Mouse (Mus musculus) MEL (cell line): Measurements from ENCODE around the gene Agbl1. TPM values are rescaled to one million over a fixed set of nuclear protein-coding genes. Genes with fewer than 3 reads are reported as not detected.

ENCODE experiments used
- DNase-seq: peaks from one replicate; pipeline ENCODE4 v3.0.0; 2011; ENCODE audit warnings: low read depth, low spot score
- H3K27ac ChIP-seq: 2 replicates; pipeline ENCODE4 v1.5.1; 2012; ENCODE audit warnings: low read depth, mild to moderate bottlenecking, control low read depth, low read length, moderate library complexity; ENCODE audit not compliant: control insufficient read depth
- H3K27me3 ChIP-seq, 2 experiments: fragments of 150-350 bp in 1 of 2; sonication (generic) in 1 of 2; 2 replicates each; pipeline ENCODE4 v1.6.1; 2012; ENCODE audit warnings: low read length in 2 of 2, mild to moderate bottlenecking in 2 of 2, improper control_type of control experiment in 1 of 2, moderate library complexity in 1 of 2; ENCODE audit not compliant: insufficient read depth in 2 of 2, control insufficient read depth in 1 of 2
- H3K36me3 ChIP-seq, 2 experiments: 2 replicates each; pipeline ENCODE4 v1.6.1; 2012 to 2014; ENCODE audit warnings: low read length in 2 of 2, improper control_type of control experiment in 1 of 2, inconsistent platforms in 1 of 2, mild to moderate bottlenecking in 1 of 2; ENCODE audit not compliant: insufficient read depth in 2 of 2, control insufficient read depth in 1 of 2
- H3K4me1 ChIP-seq, 2 experiments: fragments of 150-350 bp in 1 of 2; sonication (generic) in 1 of 2; 2 replicates each; pipeline ENCODE4 v1.6.1; 2012; ENCODE audit warnings: low read length in 2 of 2, improper control_type of control experiment in 1 of 2, mild to moderate bottlenecking in 1 of 2; ENCODE audit not compliant: insufficient read depth in 2 of 2, control insufficient read depth in 1 of 2
- H3K4me3 ChIP-seq, 2 experiments: fragments of 150-350 bp in 1 of 2; sonication (generic) in 1 of 2; 2 replicates each; pipeline ENCODE4 v1.5.1; 2012; ENCODE audit warnings: low read depth in 2 of 2, low read length in 2 of 2, mild to moderate bottlenecking in 2 of 2, moderate library complexity in 2 of 2, control low read depth in 1 of 2, improper control_type of control experiment in 1 of 2; ENCODE audit not compliant: control insufficient read depth in 1 of 2, insufficient read depth in 1 of 2
- H3K79me2 ChIP-seq: 2 replicates; pipeline ENCODE4 v1.6.1; 2012; ENCODE audit warnings: mild to moderate bottlenecking, low read length, moderate library complexity; ENCODE audit not compliant: control insufficient read depth, poor library complexity, insufficient read depth
- H3K9ac ChIP-seq: 2 replicates; pipeline ENCODE4 v1.6.1; 2012; ENCODE audit warnings: low read depth, mild to moderate bottlenecking, control low read depth, low read length, moderate library complexity; ENCODE audit not compliant: control insufficient read depth, poor library complexity, severe bottlenecking
- H3K9me3 ChIP-seq: fragments of 150-350 bp; sonication (generic); replicated peaks from 2 replicates; pipeline ENCODE4 v1.6.1; 2012; ENCODE audit warnings: mild to moderate bottlenecking, low read length, improper control_type of control experiment, moderate library complexity; ENCODE audit not compliant: insufficient read depth
- CHD1 ChIP-seq: IDR thresholded peaks from 2 replicates; pipeline ENCODE4 v1.6.1; 2012; ENCODE audit warnings: low read depth, mild to moderate bottlenecking, inconsistent platforms, low read length, improper control_type of control experiment
- CHD2 ChIP-seq: IDR thresholded peaks from 2 replicates; pipeline ENCODE4 v1.6.1; 2011; ENCODE audit warnings: low read length, improper control_type of control experiment
- CTCF ChIP-seq, 3 experiments: IDR thresholded peaks in 2 of 3; conservative IDR thresholded peaks in 1 of 3; 2 replicates each; pipeline ENCODE4 v1.5.1; 2011 to 2012; ENCODE audit warnings: low read length in 3 of 3, low read depth in 2 of 3, mild to moderate bottlenecking in 2 of 3, improper control_type of control experiment in 1 of 3, inconsistent platforms in 1 of 3, mixed read lengths in 1 of 3, moderate library complexity in 1 of 3; ENCODE audit not compliant: control insufficient read depth in 1 of 3, insufficient read depth in 1 of 3, poor library complexity in 1 of 3, severe bottlenecking in 1 of 3
- GABPA ChIP-seq: IDR thresholded peaks from 2 replicates; pipeline ENCODE4 v1.6.1; 2012; ENCODE audit warnings: low read depth, mild to moderate bottlenecking, inconsistent platforms, low read length, improper control_type of control experiment, moderate library complexity
- GATA1 ChIP-seq: IDR thresholded peaks from 2 replicates; pipeline ENCODE4 v1.6.1; 2011; ENCODE audit warnings: low read depth, low read length, improper control_type of control experiment
- HCFC1 ChIP-seq: IDR thresholded peaks from 2 replicates; pipeline ENCODE4 v1.6.1; 2012; ENCODE audit warnings: low read depth, mild to moderate bottlenecking, inconsistent platforms, low read length, improper control_type of control experiment, moderate library complexity
- KAT2A ChIP-seq: conservative IDR thresholded peaks from 2 replicates; pipeline ENCODE4 v1.6.1; 2012; ENCODE audit warnings: low read depth, low read length, improper control_type of control experiment, inconsistent platforms
- MAX ChIP-seq: IDR thresholded peaks from 2 replicates; pipeline ENCODE4 v1.6.1; 2011; ENCODE audit warnings: low read length, improper control_type of control experiment
- MAZ ChIP-seq: IDR thresholded peaks from 2 replicates; pipeline ENCODE4 v1.6.1; 2012; ENCODE audit warnings: low read depth, mild to moderate bottlenecking, inconsistent platforms, low read length, improper control_type of control experiment
- MEF2A ChIP-seq: IDR thresholded peaks from 2 replicates; pipeline ENCODE4 v1.6.1; 2014; ENCODE audit warnings: low read depth, mild to moderate bottlenecking, inconsistent platforms, low read length, improper control_type of control experiment; ENCODE audit not compliant: poor library complexity, insufficient replicate concordance, severe bottlenecking; ENCODE audit errors: extremely low read depth
- MXI1 ChIP-seq: IDR thresholded peaks from 2 replicates; pipeline ENCODE4 v1.6.1; 2011; ENCODE audit warnings: mild to moderate bottlenecking, low read depth, low read length, improper control_type of control experiment
- MYB ChIP-seq: IDR thresholded peaks from 2 replicates; pipeline ENCODE4 v1.6.1; 2011; ENCODE audit warnings: mild to moderate bottlenecking, low read depth, low read length, improper control_type of control experiment
- MYC ChIP-seq: IDR thresholded peaks from 2 replicates; pipeline ENCODE4 v1.6.1; 2011; ENCODE audit warnings: low read depth, mild to moderate bottlenecking, low read length, improper control_type of control experiment, moderate library complexity
- NELFE ChIP-seq: IDR thresholded peaks from 2 replicates; pipeline ENCODE4 v1.6.1; 2011; ENCODE audit warnings: low read depth, low read length, improper control_type of control experiment
- POLR2A ChIP-seq, 2 experiments: IDR thresholded peaks; 2 replicates each; pipeline ENCODE4 v1.6.1; 2011 to 2012; ENCODE audit warnings: low read length in 2 of 2, mild to moderate bottlenecking in 2 of 2, control low read depth in 1 of 2, improper control_type of control experiment in 1 of 2, low read depth in 1 of 2, moderate library complexity in 1 of 2; ENCODE audit not compliant: control insufficient read depth in 1 of 2, insufficient read depth in 1 of 2, poor library complexity in 1 of 2
- POLR2AphosphoS2 ChIP-seq: IDR thresholded peaks from 2 replicates; pipeline ENCODE4 v1.6.1; 2011; ENCODE audit warnings: low read length, improper control_type of control experiment
- POLR2AphosphoS5 ChIP-seq: IDR thresholded peaks from 2 replicates; pipeline ENCODE4 v1.6.1; 2012; ENCODE audit warnings: low read depth, borderline replicate concordance, mild to moderate bottlenecking, inconsistent platforms, low read length, moderate library complexity, mixed read lengths
- RAD21 ChIP-seq: IDR thresholded peaks from 2 replicates; pipeline ENCODE4 v1.6.1; 2011; ENCODE audit warnings: mild to moderate bottlenecking, low read depth, low read length, improper control_type of control experiment
- SIN3A ChIP-seq: IDR thresholded peaks from 2 replicates; pipeline ENCODE4 v1.6.1; 2012; ENCODE audit warnings: low read length, improper control_type of control experiment, inconsistent platforms
- TBP ChIP-seq: IDR thresholded peaks from 2 replicates; pipeline ENCODE4 v1.8.0; 2011; ENCODE audit warnings: low read depth, low read length, improper control_type of control experiment
- TCF12 ChIP-seq: IDR thresholded peaks from 2 replicates; pipeline ENCODE4 v1.6.1; 2014; ENCODE audit warnings: low read depth, mild to moderate bottlenecking, inconsistent platforms, low read length, improper control_type of control experiment, moderate library complexity
- UBTF ChIP-seq: IDR thresholded peaks from 2 replicates; pipeline ENCODE4 v1.6.1; 2012; ENCODE audit warnings: low read depth, mild to moderate bottlenecking, inconsistent platforms, low read length, improper control_type of control experiment, moderate library complexity, borderline replicate concordance; ENCODE audit not compliant: insufficient read depth
- USF1 ChIP-seq: IDR thresholded peaks from 2 replicates; pipeline ENCODE4 v1.6.1; 2014; ENCODE audit warnings: low read depth, mild to moderate bottlenecking, inconsistent platforms, low read length, improper control_type of control experiment, moderate library complexity
- USF2 ChIP-seq, 2 experiments: IDR thresholded peaks; 2 replicates each; pipeline ENCODE4 v1.6.1; 2011 to 2012; ENCODE audit warnings: improper control_type of control experiment in 2 of 2, low read length in 2 of 2, borderline replicate concordance in 1 of 2, inconsistent platforms in 1 of 2, low read depth in 1 of 2, mild to moderate bottlenecking in 1 of 2; ENCODE audit not compliant: insufficient read depth in 1 of 2
- ZC3H11A ChIP-seq: IDR thresholded peaks from 2 replicates; pipeline ENCODE4 v1.6.1; 2012; ENCODE audit warnings: low read depth, mild to moderate bottlenecking, inconsistent platforms, low read length, improper control_type of control experiment
- ZKSCAN1 ChIP-seq: IDR thresholded peaks from 2 replicates; pipeline ENCODE4 v1.6.1; 2012; ENCODE audit warnings: low read depth, mild to moderate bottlenecking, inconsistent platforms, low read length, improper control_type of control experiment, moderate library complexity
- ZNF384 ChIP-seq: IDR thresholded peaks from 2 replicates; pipeline ENCODE4 v1.6.1; 2012; ENCODE audit warnings: low read depth, mild to moderate bottlenecking, inconsistent platforms, low read length, improper control_type of control experiment
- polyA plus RNA-seq, 2 experiments: library from polyadenylated mRNA; stranded (reverse) in 1 of 2; unstranded in 1 of 2; fragments of >175 nt in 1 of 2; fragments of >200 nt in 1 of 2; gene quantifications; 2 replicates each; pipeline versions ENCODE4 v1.2.1 to v1.2.4; 2012; ENCODE audit warnings: low replicate concordance in 2 of 2, low read depth in 1 of 2; ENCODE audit not compliant: insufficient read length in 2 of 2, insufficient read depth in 1 of 2, missing spikeins in 1 of 2
- total RNA-seq: library from RNA; depleted of rRNA; stranded (reverse); fragments of 300-350 nt; gene quantifications from 2 replicates; pipeline ENCODE4 v1.2.3, GENCODE M21; 2012

The Agbl1 gene
- total and polyA plus RNA-seq, 3 experiments, result not detected

DNA sequence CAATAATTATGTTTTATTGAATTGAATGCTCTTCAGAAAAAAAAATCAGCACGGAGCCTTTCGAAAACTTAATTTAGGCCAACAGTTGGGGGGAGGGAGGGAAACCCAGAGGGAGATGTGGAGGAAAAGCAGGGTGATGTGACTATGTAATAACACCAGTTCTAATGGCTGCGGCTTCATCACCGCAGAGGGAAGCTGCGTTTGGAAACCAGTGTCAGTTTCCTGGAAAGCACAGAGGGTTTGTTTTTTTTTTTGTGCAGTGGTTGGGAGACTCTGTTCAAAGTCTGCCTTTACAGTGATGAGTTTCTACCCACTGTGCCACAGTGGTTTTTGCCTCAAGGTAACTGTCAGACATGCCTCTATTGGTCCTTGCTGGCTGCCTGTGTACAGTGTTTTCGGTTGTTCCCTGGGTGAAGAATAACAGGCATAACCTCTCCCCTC lies 44.0 kb upstream of the Agbl1 start:
- Histone ChIP-seq H3K9ac (no peak overlapping the region), H3K27ac (no peak overlapping the region), H3K4me3 (no peak overlapping the region), H3K79me2 (no peaks in the 10 kb centered on the region), H3K27me3 (no peaks in the 10 kb centered on the region), H3K9me3 (no peaks in the 10 kb centered on the region), H3K4me1 (no peaks in the 10 kb centered on the region), H3K36me3 (no peaks in the 10 kb centered on the region)
- DNase-seq, result no peak
- TF ChIP-seq UBTF, result no peak
- no peak for TF ChIP-seq ZKSCAN1
- TF ChIP-seq MXI1, result no peak
- TF ChIP-seq RAD21, result no peak
- no peak for TF ChIP-seq POLR2AphosphoS5
- no peak for TF ChIP-seq NELFE
- no peak for TF ChIP-seq KAT2A
- no peak for TF ChIP-seq SIN3A
- no peak for TF ChIP-seq MYB
- no peak for TF ChIP-seq MAZ
- no peak for TF ChIP-seq CHD2
- TF ChIP-seq GATA1, result no peak
- TF ChIP-seq CTCF (IDR thresholded peaks at IDR 0.05 in 2 of 3, conservative IDR thresholded peaks at IDR 0.05 in 1 of 3; ENCODE audit: control insufficient read depth in 1 of 3, insufficient read depth in 1 of 3, low read depth in 2 of 3, low read length in 3 of 3, poor library complexity in 1 of 3, severe bottlenecking in 1 of 3), result no peak
- TF ChIP-seq MEF2A, result no peak
- TF ChIP-seq ZC3H11A, result no peak

DNA sequence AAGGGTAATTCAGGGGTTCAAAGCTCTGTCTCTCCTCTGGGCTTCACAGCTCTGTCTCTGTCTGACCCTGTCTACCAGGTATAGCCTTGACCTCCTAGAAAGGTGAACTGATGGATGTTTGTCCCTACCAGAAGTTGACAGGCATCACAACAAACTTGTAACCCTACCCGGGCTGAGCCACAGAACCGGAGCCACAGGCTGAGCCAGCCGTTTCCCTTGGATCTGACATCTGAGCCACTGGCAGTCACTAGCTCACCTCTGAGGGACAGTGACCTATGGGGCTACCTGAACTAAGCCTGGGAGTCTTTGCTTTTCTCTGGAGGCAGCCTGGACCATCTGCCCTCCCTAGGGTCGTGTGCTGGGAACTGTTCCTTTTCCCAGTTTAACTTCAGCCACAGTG lies 11.1 kb upstream of the Agbl1 start:
- no peak for DNase-seq
- TF ChIP-seq MXI1 (no peak), MAX (no peak), CHD1 (no peak), POLR2A (IDR thresholded peaks at IDR 0.05; ENCODE audit: control insufficient read depth in 1 of 2, insufficient read depth in 1 of 2, low read depth in 1 of 2, low read length in 2 of 2, poor library complexity in 1 of 2) (no peak), MYC (no peak), USF1 (no peak), KAT2A (no peak), ZC3H11A (no peak), TBP (no peak), TCF12 (no peak), UBTF (no peak), ZNF384 (no peak), NELFE (no peak), POLR2AphosphoS2 (no peak), MAZ (no peak), GABPA (no peak), USF2 (IDR thresholded peaks at IDR 0.05; ENCODE audit: borderline replicate concordance in 1 of 2, insufficient read depth in 1 of 2, low read depth in 1 of 2, low read length in 2 of 2) (no peak), HCFC1 (no peak)
- TF ChIP-seq, all 39 proteins: peak for 0

More for the DNA sequence above, 11.1 kb upstream of the Agbl1 start:
- Histone ChIP-seq H3K27me3 (no peaks in the 10 kb centered on the region), H3K79me2 (no peaks in the 10 kb centered on the region), H3K4me3 (no peak overlapping the region), H3K9me3 (no peaks in the 10 kb centered on the region), H3K4me1 (no peaks in the 10 kb centered on the region), H3K27ac (no peak overlapping the region), H3K9ac (no peak overlapping the region), H3K36me3 (no peaks in the 10 kb centered on the region)
